Mouse (Mus musculus) ovary, adult 10 weeks (tissue): ENCODE measurements around the gene Idh3b. TPM values are rescaled to one million over a fixed set of nuclear protein-coding genes. Genes with fewer than 3 reads are reported as not detected.

Experiments used
- polyA plus RNA-seq: library from polyadenylated mRNA; stranded (reverse); fragments of 350-450 nt; fragmentation: Illumina TruSeq; extraction: RNeasy Lipid Tissue Mini Kit (QIAGEN cat#74804); gene quantifications from one replicate; pipeline ENCODE4 v1.2.3, GENCODE M21; 2014

The Idh3b gene
- 48.8 TPM for polyA plus RNA-seq

DNA sequence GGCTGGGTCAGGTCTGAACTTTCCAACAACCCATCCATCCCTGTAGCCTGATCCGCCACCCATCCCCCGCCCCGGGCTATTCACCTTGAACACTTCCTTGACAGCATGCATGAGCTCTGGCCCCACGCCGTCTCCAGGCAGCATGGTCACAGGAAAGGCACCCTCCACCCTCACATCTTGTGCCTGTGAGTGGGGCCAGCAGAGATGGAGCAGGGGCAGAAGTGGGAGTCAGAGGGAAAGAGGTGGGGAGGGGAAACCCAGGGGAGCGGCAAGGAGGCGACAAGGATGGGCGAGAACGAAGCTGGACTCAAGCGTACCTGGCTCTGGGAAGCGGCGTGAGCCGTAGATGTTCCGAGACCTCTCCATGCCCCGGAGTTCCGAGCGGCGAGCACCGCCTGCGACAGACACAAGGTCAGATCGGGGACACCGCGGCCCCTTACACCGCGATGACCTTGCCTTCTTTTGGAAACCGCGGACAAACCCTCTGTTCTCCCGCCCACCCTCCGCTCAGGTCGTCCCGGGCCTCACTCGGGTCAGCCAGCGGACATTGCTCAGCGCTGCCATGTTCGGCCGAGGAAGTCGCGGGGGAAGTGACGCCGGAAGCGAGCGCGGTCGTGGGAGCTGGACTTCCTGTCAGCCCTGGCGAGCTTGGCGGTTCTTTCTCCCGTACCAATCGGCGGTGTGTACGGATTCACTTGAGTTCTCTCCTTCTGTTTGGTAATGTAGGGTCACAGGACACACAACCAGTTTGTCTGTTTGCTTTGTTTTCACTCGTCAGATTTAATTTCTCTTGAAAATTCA is at the start of gene Idh3b:
Gene Idh3b (minus strand): TSS at position 694 of the 801 bp plus-strand sequence.

GRCm38 (mm10) chr2:130294936-130295277 is 10.6 kb upstream of the Idh3b start, which contains the start of gene Ebf4:
Ebf4 (plus strand) TSS chr2:130295169.

DNA sequence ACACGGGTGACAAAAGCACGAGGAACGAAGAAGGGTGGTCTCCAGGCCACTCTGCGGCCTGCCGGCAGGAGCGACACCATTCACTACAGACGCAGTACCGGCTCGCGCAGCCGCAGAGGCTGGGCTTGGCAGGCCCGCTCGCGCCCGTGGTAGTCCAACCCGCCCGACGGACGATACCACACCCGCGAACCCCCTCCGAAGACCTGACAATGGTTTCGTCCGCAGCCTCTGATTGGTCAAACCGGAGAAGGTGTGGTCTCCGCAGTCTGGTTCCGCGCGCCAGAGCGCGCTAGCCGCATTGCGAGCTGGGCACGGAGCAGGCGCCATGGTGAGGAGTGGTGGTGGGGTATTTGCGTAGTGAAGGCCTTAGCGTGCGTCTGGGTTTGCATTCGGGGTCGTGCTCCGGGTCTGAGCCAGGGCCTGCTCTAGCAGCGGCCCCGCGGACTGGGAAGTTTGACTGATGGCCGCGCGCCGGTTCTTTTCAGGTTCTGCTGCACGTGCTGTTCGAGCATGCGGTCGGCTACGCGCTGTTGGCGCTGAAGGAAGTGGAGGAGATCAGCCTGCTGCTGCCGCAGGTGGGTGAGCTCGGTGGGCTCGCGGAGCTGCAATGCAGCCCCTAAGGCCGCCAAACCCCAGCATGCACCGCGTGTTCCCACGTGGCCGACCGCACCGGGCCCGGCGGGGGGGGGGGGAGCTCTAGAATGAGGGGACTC is 10.0 kb downstream of the Idh3b start, which contains the start of gene Nop56:
Gene Nop56 (plus strand): TSS at position 282 of the 713 bp plus-strand sequence.

Other genes starting within 250 kb of the Idh3b start
- gene Tgm6, start 172.1 kb downstream of the Idh3b start, polyA plus RNA-seq: not detected
- gene Snrpb, start 105.1 kb downstream of the Idh3b start, polyA plus RNA-seq: 15.8 TPM
- gene Tmc2, start 89.4 kb downstream of the Idh3b start, polyA plus RNA-seq: not detected
- 97.1 TPM for gene Nop56, start 10.1 kb downstream of the Idh3b start, polyA plus RNA-seq
- gene Ebf4, start 10.6 kb upstream of the Idh3b start, polyA plus RNA-seq: 0.51 TPM
- gene Cpxm1, start 113.0 kb upstream of the Idh3b start, polyA plus RNA-seq: 2.6 TPM
- not detected for gene Gm28372, start 120.7 kb upstream of the Idh3b start, polyA plus RNA-seq
- not detected for gene 1700020A23Rik, start 120.7 kb upstream of the Idh3b start, polyA plus RNA-seq
- gene Tmem239, start 121.9 kb upstream of the Idh3b start, polyA plus RNA-seq: not detected
- gene Vps16, start 139.8 kb upstream of the Idh3b start, polyA plus RNA-seq: 15.9 TPM
- gene Pced1a, start 140.2 kb upstream of the Idh3b start, polyA plus RNA-seq: 5.3 TPM
- gene Ptpra, start 165.7 kb upstream of the Idh3b start, polyA plus RNA-seq: 185 TPM